Mouse (Mus musculus): ENCODE results near the gene Ccdc103. TPM values are rescaled to one million over a fixed set of nuclear protein-coding genes. Genes with fewer than 3 reads are reported as not detected.

The Ccdc103 gene
- polyA plus RNA-seq, 1 experiment from 2014 or later, result 0.79 TPM

- WGBS, result 28% methylated on average over 6 of the region's 6 CpGs
- Histone ChIP-seq H3K9ac (peak overlapping the region; percentile 44; the same call in 1 of the 2 replicates), H3K27ac (peak overlapping the region; percentile 11)
Observed at GRCm38 (mm10) chr11:102855941-102856340, 25.1 kb upstream of the Ccdc103 start.

DNA sequence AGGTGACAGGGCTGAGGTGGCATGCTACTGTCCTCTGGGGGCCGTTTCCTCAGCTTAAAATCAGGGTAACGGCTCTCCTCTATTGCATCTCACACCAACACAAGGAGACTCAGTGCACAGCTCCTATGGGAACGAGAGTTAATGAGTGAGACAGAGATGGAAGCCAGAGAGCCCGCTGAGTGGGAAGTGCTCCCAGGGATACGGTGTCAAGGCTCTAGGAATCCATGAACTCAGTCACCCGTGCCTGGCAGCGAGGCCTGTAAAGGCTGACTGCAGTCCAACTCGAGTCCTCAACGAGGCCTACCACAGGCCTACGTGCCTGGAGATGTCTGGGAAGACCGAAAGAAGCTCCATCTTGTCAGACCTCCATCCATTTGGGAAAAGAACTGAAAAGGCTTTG, 22.1 kb upstream of the Ccdc103 start:
- no peak overlapping the region for H3K27ac ChIP-seq
- WGBS, result 92% methylated on average over 11 of the region's 11 CpGs
- H3K9me3 ChIP-seq, result peaks cover under 1% of the 10 kb centered on the region; the same call in 1 of the 2 replicates
- peaks cover 15% of the 10 kb centered on the region for H3K4me1 ChIP-seq
- H3K4me3 ChIP-seq, result no peak overlapping the region
- H3K27me3 ChIP-seq, result no peaks in the 10 kb centered on the region
- no peak overlapping the region for H3K9ac ChIP-seq
- ATAC-seq (ENCODE audit: insufficient number of reproducible peaks, insufficient read depth, low FRiP score, low TSS enrichment, low read depth), result no peak
- H3K4me2 ChIP-seq, result no peak overlapping the region
- peaks cover 84% of the 10 kb centered on the region for H3K36me3 ChIP-seq

More at GRCm38 (mm10) chr11:102855941-102856340, 25.1 kb upstream of the Ccdc103 start:
- Histone ChIP-seq H3K36me3 (peaks cover 84% of the 10 kb centered on the region), H3K4me1 (peaks cover 15% of the 10 kb centered on the region), H3K4me3 (no peak overlapping the region), H3K27me3 (no peaks in the 10 kb centered on the region), H3K9me3 (peaks cover 2% of the 10 kb centered on the region; the same call in 1 of the 2 replicates), H3K4me2 (no peak overlapping the region)
- ATAC-seq (ENCODE audit: insufficient number of reproducible peaks, insufficient read depth, low FRiP score, low TSS enrichment, low read depth), result no peak

GRCm38 (mm10) chr11:102859933-102860332, 21.1 kb upstream of the Ccdc103 start:
- H3K4me1 ChIP-seq, result peaks cover 15% of the 10 kb centered on the region
- WGBS, result 88% methylated on average over 8 of the region's 8 CpGs
- H3K36me3 ChIP-seq, result peaks cover 81% of the 10 kb centered on the region
- no peaks in the 10 kb centered on the region for H3K9me3 ChIP-seq
- H3K4me2 ChIP-seq, result no peak overlapping the region
- no peak overlapping the region for H3K9ac ChIP-seq
- no peak overlapping the region for H3K4me3 ChIP-seq
- no peak for ATAC-seq (ENCODE audit: insufficient number of reproducible peaks, insufficient read depth, low FRiP score, low TSS enrichment, low read depth)
- no peak overlapping the region for H3K27ac ChIP-seq
- H3K27me3 ChIP-seq, result no peaks in the 10 kb centered on the region

GRCm38 (mm10) chr11:102864272-102864671, 16.7 kb upstream of the Ccdc103 start:
- Histone ChIP-seq H3K4me2 (no peak overlapping the region), H3K4me3 (no peak overlapping the region), H3K36me3 (peaks cover 92% of the 10 kb centered on the region), H3K27me3 (no peaks in the 10 kb centered on the region), H3K4me1 (no peaks in the 10 kb centered on the region), H3K27ac (no peak overlapping the region), H3K9ac (no peak overlapping the region), H3K9me3 (no peaks in the 10 kb centered on the region)
- no peak for ATAC-seq (ENCODE audit: insufficient number of reproducible peaks, insufficient read depth, low FRiP score, low TSS enrichment, low read depth)
- WGBS, result 35% methylated on average over 4 of the region's 4 CpGs

GRCm38 (mm10) chr11:102874801-102875334, 6.1 kb upstream of the Ccdc103 start:
- Histone ChIP-seq H3K27ac (no peak overlapping the region), H3K36me3 (peaks cover 65% of the 10 kb centered on the region), H3K4me3 (no peak overlapping the region), H3K9me3 (no peaks in the 10 kb centered on the region), H3K4me1 (peaks cover 9% of the 10 kb centered on the region), H3K27me3 (no peaks in the 10 kb centered on the region), H3K4me2 (no peak overlapping the region), H3K9ac (0 out of 2 replicates have a peak overlapping the region, but pooled peaks have one; percentile 11)
- 90% methylated on average over 7 of the region's 7 CpGs for WGBS
- ATAC-seq (ENCODE audit: insufficient number of reproducible peaks, insufficient read depth, low FRiP score, low TSS enrichment, low read depth), result no peak

DNA sequence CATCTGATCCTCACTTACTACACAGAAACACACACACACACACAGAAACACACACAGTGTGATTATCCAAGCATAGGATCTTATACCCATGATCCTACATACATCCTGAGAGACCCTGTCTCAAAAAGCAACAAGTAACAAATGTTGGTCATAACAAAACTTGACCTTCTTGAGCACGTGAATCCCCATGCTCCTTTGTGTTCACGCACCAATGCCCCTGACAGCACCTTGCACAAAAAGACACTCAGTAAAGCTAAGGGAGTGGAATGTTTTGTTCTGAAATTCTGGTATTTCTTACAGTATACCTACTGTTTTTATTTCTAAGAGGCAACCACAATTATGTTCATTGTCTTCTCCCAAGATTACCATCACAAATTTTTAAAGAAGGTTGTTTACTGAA, 1.4 kb upstream of the Ccdc103 start:
- peaks cover 11% of the 10 kb centered on the region; the same call in 1 of the 2 replicates for H3K27me3 ChIP-seq
- WGBS, result 87% methylated on average over 2 of the region's 2 CpGs
- H3K4me2 ChIP-seq, result peak overlapping the region; percentile 69
- no peaks in the 10 kb centered on the region for H3K9me3 ChIP-seq
- no peak for ATAC-seq (ENCODE audit: insufficient number of reproducible peaks, insufficient read depth, low FRiP score, low TSS enrichment, low read depth)
- no peak overlapping the region for H3K27ac ChIP-seq
- H3K4me1 ChIP-seq, result peaks cover 14% of the 10 kb centered on the region
- no peak overlapping the region for H3K9ac ChIP-seq
- H3K36me3 ChIP-seq, result peaks cover 30% of the 10 kb centered on the region
- peak overlapping the region; percentile 85 for H3K4me3 ChIP-seq

DNA sequence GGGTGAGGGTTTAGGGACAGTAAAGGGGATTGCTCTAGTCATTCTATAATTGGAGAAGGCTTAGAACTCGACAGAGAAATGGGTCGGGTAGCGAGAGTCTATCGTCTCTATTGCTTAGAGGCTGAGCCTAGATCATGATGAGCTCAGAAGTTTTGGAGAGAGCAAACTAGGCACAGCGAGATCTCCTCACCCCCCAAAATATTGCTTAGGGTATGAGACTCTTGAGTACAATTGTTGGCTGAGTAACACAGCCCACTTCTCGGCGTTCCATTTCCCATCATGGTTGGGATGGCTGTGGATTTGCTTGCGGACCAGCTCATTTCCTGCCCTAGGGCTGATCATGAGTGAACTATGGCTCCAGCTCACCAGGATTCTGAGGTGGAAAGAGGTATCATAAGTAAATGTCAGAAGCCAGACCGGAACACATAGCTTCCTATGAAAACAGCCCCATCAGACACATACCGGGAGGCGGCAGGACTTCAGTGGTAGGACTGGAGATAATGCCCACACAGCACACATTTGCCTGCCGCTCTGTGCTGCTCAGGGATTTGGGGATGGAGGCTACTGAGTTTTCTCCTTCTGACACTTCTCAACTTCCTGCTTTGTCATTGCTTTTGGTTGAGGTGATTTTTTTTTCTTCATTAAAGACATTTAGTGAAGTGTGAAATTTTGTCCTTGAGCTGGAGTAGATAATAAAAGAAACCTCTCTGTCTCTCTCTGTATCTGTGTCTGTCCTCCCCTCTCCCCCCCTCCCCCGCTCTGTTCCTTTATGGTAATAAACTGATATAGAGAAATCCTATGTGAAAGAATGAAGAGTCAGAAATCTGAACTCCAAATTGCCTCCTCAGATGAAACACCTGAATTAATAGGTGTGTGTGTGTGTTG, 552 bp downstream of the Ccdc103 start:
- no peak overlapping the region; the same call in 1 of the 2 replicates for H3K27ac ChIP-seq
- peak overlapping the region; percentile 89 for H3K9ac ChIP-seq
- peak overlapping the region; percentile 85 for H3K4me3 ChIP-seq
- peak overlapping the region; percentile 69 for H3K4me2 ChIP-seq
- peaks cover 19% of the 10 kb centered on the region for H3K27me3 ChIP-seq
- peaks cover 11% of the 10 kb centered on the region for H3K36me3 ChIP-seq
- 15% methylated on average over 13 of the region's 13 CpGs for WGBS
- peaks cover 14% of the 10 kb centered on the region for H3K4me1 ChIP-seq
- H3K9me3 ChIP-seq, result no peaks in the 10 kb centered on the region
- ATAC-seq (ENCODE audit: insufficient number of reproducible peaks, insufficient read depth, low FRiP score, low TSS enrichment, low read depth), result peak; percentile 45

DNA sequence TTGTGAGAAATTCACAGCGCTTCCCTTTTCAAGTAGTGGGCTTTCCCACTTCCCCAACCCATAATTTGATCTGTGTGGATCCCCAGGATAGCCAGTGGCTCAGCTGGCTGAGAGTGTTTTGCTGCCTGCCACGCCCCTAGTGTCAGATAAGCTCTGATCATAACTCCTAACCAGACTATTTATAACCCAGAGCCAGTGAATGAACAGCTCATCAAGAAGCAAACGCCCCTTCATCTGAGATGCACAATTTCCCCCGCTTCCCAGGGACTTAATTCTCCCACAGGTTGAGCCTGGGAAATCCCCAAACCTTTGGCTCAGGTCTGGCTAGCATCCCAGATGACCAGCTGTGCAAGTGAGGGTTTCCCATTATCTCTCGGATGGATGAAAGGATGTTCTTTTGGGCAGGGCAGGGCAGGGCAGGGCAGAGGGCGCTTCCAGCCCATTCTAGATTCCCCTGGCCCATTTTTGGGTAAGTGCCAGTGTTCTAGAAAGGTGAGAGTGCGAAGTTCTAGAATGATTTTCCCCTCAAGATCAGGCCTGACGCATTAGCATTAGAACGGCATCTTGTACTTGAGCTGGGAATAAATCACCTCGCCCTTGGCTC, 3.7 kb downstream of the Ccdc103 start, which contains the start of gene Fam187a:
Gene Fam187a (plus strand): TSS at position 554 of the 604 bp plus-strand sequence.
- H3K4me1 ChIP-seq, result peaks cover 12% of the 10 kb centered on the region
- H3K27me3 ChIP-seq, result peaks cover 26% of the 10 kb centered on the region
- no peak for ATAC-seq (ENCODE audit: insufficient number of reproducible peaks, insufficient read depth, low FRiP score, low TSS enrichment, low read depth)
- H3K9ac ChIP-seq, result no peak within 1 kb of the TSS
- no peak within 1 kb of the TSS for H3K4me3 ChIP-seq
- no peaks in the 10 kb centered on the region for H3K9me3 ChIP-seq
- WGBS, result 58% methylated on average over 10 of the region's 10 CpGs
- no peaks in the 10 kb centered on the region for H3K36me3 ChIP-seq
- no peak within 1 kb of the TSS for H3K27ac ChIP-seq
- H3K4me2 ChIP-seq, result no peak within 1 kb of the TSS

DNA sequence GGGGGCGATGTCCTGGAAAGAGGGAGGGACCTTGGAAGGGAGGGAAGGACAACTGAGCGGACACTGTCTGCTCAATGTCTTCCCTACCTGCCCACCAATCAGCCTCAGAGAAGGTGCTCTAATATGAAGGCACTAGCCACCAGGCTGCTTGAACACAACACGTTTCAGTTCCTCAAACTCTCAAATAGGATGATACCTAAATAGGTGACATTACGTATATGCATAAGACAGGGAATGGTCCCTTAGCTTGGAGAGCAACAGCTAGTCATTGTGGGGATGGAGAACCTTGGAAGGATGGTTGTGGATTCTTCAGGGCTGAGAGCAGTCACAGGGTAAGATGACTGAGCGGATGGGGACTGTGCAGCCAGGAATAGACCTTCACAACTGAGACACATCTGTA, 6.4 kb downstream of the Ccdc103 start:
- no peak overlapping the region for H3K27ac ChIP-seq
- no peaks in the 10 kb centered on the region for H3K9me3 ChIP-seq
- no peak overlapping the region for H3K9ac ChIP-seq
- no peak for ATAC-seq (ENCODE audit: insufficient number of reproducible peaks, insufficient read depth, low FRiP score, low TSS enrichment, low read depth)
- H3K4me1 ChIP-seq, result peaks cover 6% of the 10 kb centered on the region; the same call in 1 of the 2 replicates
- H3K36me3 ChIP-seq, result no peaks in the 10 kb centered on the region
- H3K27me3 ChIP-seq, result peaks cover 39% of the 10 kb centered on the region
- no peak overlapping the region for H3K4me3 ChIP-seq
- WGBS, result 88% methylated on average over 5 of the region's 5 CpGs
- no peak overlapping the region for H3K4me2 ChIP-seq

DNA sequence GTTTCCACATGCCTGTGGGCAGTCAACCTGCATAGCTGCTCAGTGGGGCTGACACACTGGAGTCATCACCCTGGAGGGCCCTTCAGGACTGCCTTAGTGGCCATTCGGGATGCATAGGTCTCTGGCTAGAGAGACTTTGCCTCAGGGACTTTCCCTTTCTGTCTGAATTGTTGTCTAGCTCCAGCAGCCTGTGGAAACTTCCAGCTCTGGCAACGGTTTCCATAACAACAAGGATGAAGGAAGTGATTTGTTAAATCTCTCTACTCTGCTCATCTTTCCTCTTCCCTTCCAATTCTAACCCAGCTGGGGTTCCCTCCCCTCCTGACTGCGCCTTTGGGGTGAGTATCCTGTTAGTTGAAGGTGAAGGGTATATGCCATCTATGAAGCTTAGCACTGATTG, 7.1 kb downstream of the Ccdc103 start:
- no peak for ATAC-seq (ENCODE audit: insufficient number of reproducible peaks, insufficient read depth, low FRiP score, low TSS enrichment, low read depth)
- Histone ChIP-seq H3K27ac (no peak overlapping the region), H3K4me3 (no peak overlapping the region), H3K9ac (no peak overlapping the region), H3K36me3 (no peaks in the 10 kb centered on the region), H3K27me3 (peaks cover 42% of the 10 kb centered on the region), H3K4me1 (peaks cover 6% of the 10 kb centered on the region; the same call in 1 of the 2 replicates), H3K4me2 (no peak overlapping the region), H3K9me3 (no peaks in the 10 kb centered on the region)
- WGBS, result 50% methylated on average over 3 of the region's 3 CpGs

- H3K9ac ChIP-seq, result no peak overlapping the region
- WGBS, result 60% methylated on average over 5 of the region's 5 CpGs
- H3K4me1 ChIP-seq, result peaks cover 12% of the 10 kb centered on the region; the same call in 1 of the 2 replicates
- H3K9me3 ChIP-seq, result no peaks in the 10 kb centered on the region
- H3K27ac ChIP-seq, result no peak overlapping the region
- ATAC-seq (ENCODE audit: insufficient number of reproducible peaks, insufficient read depth, low FRiP score, low TSS enrichment, low read depth), result no peak
- no peaks in the 10 kb centered on the region for H3K36me3 ChIP-seq
- no peak overlapping the region for H3K4me3 ChIP-seq
- H3K4me2 ChIP-seq, result no peak overlapping the region
- peaks cover 51% of the 10 kb centered on the region for H3K27me3 ChIP-seq
Observed at GRCm38 (mm10) chr11:102890096-102890495, 9.1 kb downstream of the Ccdc103 start.

Measured in embryonic facial prominence, embryonic 13.5 days (tissue).